Mouse (Mus musculus): ENCODE data around the gene BC048562. TPM values are rescaled to one million over a fixed set of nuclear protein-coding genes. Genes with fewer than 3 reads are reported as not detected.

BC048562 gene
- total RNA-seq, 4 experiments from 2014 or later, result not detected

DNA sequence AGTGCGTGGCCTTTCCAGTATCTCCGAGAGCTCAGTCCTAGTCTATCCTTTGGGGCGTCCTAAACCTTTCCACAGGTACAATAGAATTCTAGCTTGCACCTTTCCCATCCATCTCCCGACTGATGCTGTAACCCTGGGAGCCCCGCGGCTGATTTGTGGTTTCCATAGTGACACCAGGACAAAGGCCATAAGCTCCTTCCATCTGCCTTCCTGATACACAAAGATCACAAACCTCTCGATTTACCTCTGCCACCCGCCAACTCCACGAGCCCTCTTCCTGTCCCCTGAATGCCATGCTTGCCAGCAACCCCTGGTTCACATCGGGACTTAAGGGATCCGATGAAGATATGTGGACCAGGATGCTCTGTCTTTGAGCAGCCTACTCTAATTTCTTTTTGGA lies 43.0 kb downstream of the BC048562 start:
- DNase-seq (ENCODE audit: low spot score in 2 of 2), result no peak

DNA sequence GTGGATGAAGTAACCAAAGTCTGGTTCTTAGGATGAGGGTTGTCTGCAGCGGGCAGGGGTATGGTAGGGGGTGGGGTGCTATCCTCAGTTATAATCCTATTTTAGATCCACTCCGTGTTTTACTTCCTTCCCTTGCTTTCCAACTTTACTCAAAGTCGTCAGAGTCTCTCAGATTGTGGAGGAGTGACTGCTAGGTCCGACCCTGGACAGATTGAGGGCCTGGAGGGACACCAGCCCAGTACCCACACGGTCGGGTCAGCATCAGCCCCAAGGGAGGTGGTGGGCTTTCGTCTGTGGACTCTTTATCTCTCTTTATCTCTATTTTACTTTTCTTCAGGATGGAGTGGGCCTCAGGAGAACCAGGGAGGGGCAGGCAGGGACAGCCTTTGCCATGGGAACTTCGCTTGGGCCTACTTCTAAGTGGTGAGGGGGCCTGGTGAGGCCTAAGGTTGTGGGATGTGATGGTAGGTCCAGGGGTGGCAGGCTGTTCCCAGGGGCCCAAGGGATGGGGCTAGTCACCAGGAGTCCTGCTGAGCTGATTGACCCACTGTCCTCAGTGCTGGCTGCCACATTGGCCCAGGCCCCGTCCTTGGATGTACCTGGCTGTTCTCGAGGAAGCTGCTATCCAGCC lies 43.6 kb downstream of the BC048562 start, which contains the start of gene Lamb2:
Gene Lamb2, plus strand, starts transcription at position 16 of the 631 bp plus-strand sequence.
- DNase-seq (ENCODE audit: low spot score in 2 of 2), result peak in 1 of 2 experiments; percentile 37

DNA sequence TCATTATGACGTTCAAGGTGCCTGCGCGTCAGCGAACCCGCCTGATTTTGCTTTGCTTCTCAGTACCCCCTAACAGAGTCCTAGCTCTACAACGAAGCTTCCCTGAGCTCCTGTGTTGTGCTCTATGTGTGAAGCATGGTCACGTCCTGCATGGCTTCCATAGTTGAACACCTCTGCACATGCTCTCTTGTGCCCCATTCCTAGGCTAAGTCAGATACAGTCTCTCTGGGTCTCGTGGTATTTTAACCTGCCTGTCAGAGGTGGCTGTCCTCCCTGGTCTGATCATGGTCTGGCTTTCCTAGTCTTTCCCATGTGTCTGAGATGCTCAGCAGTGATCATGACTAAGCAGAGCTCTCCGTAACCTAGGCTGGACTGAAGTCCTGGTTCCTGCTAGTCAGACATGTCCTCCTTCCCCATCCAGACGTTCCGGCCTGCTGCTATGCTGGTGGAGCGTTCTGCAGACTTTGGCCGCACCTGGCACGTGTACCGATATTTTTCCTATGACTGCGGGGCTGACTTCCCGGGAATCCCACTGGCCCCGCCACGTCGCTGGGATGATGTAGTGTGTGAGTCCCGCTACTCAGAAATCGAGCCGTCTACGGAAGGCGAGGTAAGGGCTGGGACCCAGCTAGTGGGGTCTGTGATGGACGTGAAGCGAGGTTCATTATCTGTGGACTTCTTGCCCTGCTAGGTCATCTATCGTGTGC lies 44.7 kb downstream of the BC048562 start:
- DNase-seq (ENCODE audit: low spot score in 2 of 2), result no peak

DNA sequence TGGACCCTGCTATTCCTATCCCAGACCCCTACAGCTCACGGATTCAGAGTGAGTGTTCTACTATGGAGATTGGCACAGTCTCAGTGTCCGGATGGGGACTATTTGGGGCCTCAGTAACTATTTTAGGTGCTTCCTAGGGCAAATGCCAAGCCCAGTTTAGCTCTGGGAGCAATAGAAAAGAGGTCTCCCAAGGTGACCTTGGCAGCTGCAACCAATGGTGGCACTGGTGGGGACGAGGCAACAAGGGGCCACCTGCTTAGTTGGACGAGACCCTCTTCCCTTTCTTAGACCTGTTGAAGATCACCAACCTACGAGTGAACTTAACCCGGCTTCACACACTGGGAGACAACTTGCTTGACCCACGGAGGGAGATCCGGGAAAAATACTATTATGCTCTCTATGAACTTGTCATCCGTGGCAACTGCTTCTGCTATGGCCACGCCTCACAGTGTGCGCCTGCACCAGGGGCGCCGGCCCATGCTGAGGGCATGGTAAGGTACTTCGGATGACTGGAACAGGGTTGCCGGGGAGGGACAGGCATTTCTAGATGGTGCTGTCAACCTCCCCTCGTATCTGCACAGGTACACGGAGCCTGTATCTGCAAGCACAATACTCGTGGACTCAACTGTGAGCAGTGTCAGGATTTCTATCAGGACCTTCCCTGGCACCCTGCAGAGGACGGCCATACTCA lies 45.4 kb downstream of the BC048562 start:
- no peak for DNase-seq (ENCODE audit: low spot score in 2 of 2)

DNA sequence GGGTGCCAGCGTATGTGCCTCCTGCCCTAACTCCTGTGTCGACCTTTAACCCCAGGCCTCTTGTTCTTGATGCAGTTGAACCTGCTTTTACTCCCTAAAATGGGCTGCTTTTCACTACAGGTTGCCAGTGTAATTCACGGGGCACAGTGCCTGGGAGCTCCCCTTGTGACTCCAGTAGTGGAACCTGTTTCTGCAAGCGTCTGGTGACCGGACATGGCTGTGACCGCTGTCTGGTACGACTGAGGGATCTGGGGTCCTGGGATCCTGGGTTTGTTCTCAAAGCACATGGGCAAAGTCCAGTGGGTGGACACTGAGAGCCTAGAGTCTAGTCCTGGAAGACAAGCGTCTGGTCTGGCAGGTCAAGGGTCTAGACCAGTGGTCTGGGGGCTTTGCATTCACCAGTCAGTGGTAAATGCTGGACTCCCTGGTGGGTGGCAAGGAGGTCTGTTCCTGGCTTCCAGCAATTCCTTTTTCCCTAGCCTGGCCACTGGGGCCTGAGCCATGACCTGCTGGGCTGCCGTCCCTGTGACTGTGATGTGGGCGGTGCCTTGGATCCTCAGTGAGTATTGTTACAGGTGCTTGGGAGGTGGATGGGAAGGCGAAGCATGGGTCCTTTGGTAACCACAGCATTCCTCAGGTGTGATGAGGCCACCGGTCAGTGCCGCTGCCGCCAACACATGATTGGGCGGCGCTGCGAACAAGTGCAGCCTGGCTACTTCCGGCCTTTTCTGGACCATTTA lies 46.9 kb downstream of the BC048562 start:
- no peak for DNase-seq (ENCODE audit: low spot score in 2 of 2)

DNA sequence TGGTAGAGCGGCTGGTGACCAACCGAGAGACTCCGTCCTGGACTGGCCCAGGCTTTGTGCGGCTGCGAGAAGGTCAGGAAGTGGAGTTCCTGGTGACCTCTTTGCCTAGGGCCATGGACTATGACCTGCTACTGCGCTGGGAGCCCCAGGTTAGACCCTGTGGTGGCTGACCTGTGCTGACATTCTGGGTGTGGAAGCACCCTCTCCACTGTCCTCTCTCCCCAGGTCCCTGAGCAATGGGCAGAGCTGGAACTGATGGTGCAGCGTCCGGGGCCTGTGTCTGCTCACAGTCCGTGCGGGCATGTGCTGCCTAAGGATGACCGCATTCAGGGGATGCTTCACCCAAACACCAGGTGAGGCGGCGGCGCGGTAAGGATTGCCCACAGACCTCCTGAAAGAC lies 47.7 kb downstream of the BC048562 start:
- DNase-seq (ENCODE audit: low spot score in 2 of 2), result no peak

DNA sequence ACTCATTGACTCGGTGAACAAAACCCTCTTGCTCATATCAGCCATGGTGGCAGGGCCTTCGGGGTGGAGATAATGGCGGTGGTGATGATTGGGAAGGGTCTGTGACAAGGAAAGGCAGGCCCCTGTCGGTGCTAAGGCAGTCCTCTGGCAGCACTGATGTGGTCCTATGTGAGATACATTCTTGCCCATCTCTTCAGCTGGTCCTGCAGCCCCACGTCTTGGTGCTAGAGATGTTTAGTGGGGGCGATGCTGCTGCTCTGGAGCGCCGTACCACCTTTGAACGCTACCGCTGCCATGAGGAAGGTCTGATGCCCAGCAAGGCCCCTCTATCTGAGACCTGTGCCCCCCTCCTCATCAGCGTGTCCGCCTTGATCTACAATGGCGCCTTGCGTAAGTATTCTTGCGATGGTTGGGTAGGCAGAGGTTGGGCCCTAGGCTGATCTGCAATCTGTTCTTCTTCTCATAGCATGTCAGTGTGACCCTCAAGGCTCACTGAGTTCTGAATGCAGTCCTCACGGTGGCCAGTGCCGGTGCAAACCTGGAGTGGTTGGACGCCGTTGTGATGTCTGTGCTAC lies 49.1 kb downstream of the BC048562 start:
- no peak for DNase-seq (ENCODE audit: low spot score in 2 of 2)

DNA sequence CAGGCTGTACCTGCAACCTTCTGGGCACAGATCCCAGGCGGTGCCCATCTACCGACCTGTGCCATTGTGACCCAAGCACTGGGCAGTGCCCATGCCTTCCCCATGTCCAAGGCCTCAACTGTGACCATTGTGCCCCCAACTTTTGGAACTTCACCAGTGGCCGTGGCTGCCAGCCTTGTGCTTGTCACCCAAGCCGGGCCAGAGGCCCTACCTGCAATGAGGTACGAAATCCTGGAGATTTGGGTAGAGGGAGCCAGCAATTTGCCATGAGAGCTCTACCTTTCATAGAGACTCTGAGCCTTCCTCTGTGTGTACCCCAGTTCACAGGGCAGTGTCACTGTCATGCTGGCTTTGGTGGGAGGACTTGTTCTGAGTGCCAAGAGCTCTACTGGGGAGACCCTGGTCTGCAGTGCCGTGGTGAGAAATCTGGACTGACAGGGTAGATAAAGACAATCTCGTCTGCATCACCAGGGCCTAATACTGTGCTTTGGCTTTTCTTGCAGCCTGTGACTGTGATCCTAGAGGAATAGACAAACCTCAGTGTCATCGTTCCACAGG lies 50.8 kb downstream of the BC048562 start:
- no peak for DNase-seq (ENCODE audit: low spot score in 2 of 2)

DNA sequence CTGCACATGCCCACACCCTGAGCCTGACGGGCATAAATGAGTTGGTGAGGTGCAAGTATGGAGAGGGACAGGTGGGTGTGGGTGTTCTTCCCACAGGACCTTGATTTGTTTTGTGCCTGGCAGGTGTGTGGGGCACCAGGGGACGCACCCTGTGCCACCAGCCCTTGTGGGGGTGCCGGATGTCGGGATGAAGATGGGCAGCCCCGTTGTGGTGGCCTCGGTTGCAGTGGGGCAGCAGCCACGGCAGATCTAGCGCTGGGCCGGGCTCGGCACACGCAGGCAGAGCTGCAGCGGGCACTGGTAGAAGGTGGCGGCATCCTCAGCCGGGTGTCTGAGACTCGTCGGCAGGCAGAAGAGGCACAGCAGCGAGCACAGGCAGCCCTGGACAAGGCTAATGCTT lies 52.1 kb downstream of the BC048562 start:
- DNase-seq (ENCODE audit: low spot score in 2 of 2), result no peak

DNA sequence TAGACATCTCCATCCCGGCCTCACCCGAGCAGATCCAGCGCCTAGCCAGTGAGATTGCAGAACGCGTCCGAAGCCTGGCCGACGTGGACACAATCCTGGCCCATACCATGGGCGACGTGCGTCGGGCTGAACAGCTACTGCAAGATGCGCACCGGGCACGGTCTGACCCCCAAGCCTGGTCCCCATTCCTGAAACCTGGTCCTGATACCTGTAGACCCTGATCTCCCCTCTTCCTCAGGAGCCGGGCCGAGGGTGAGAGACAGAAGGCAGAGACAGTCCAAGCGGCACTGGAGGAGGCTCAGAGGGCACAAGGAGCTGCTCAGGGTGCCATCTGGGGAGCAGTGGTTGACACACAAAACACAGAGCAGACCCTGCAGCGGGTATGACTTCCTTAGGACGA lies 52.9 kb downstream of the BC048562 start:
- DNase-seq (ENCODE audit: low spot score in 2 of 2), result no peak

DNA sequence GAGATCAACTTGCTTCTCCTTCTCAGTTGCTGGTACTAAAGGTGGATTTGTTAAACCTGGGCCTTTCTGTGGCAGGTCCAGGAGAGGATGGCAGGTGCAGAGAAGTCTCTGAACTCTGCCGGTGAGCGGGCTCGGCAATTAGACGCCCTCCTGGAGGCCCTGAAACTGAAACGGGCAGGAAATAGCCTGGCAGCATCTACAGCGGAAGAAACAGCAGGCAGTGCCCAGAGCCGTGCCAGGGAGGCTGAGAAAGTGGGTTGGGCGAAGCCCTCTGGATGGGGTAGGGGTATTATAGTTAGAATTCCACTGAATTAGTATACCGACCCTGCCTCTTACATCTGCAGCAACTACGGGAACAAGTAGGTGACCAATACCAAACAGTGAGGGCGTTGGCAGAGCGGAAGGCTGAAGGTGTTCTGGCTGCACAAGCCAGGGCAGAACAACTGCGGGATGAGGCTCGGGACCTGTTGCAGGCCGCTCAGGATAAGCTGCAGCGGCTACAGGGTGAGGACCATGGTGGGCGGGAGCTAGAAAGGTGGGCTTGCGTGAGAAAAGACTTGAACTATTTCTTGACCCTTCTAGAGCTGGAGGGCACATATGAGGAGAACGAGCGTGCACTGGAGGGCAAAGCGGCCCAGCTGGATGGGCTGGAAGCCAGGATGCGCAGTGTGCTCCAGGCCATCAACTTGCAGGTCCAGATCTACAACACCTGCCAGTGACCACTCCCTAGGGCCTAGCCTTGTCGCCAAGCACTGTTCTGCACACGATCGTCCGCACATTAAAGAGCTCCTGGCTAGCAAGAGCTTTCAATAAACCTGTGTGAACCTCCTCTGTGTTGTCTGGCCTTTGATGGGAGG lies 53.6 kb downstream of the BC048562 start:
- DNase-seq (ENCODE audit: low spot score in 2 of 2), result no peak

DNA sequence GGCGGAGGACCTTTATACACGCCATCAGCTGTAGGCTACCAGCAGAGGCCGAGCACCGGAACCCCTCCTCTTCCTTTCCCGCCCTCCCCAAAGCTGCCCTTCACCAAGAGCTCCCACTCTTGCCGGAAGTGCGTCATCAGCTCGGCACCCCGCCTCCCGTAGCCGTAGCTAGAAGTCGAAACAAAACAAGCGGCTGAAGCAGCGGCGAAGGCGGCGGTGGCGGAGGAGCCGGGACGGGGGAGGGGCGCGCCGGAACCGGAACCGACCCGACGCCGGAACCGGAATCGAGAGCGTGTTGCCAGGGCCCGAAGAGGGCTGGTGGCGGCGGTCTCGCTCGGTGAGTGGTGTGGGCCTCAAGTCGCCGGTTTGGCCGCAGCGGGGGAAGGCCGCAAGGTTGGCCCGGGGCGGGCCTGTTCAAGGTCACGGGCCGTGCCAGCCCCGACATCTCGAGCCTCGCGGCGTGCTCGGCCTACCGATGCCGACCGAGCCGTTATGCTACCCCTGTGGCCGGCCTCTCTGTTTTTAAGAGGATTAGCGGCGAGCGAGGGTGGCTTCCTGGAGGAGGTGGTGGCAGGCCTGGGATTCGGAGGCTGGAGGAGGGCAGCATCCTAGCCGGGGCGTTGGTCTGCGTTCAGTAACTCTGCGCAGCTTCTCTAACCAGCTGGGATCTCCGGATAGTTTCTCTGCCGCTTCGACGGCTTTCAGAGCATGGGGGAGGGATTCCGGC lies 54.4 kb downstream of the BC048562 start, which contains the start of gene Usp19:
Gene Usp19, plus strand, starts transcription at position 44 of the 727 bp plus-strand sequence.
- DNase-seq (ENCODE audit: low spot score in 2 of 2), result peak; percentile 91 to 95

DNA sequence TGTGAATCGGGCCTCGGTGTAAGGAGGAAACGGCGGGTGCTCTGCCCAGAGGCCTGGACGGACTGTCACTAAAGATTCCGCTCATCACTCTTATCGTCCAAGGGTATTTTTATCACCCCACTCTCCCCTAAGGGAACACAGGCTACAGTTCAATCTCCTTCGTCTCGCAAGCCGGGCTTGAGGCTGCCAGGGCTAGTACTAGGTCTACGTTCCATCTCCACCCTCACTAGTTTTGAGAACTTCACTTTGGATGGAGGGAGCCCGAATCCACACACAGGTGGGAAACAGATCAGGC lies 55.0 kb downstream of the BC048562 start:
- DNase-seq (ENCODE audit: low spot score in 2 of 2), result no peak

DNA sequence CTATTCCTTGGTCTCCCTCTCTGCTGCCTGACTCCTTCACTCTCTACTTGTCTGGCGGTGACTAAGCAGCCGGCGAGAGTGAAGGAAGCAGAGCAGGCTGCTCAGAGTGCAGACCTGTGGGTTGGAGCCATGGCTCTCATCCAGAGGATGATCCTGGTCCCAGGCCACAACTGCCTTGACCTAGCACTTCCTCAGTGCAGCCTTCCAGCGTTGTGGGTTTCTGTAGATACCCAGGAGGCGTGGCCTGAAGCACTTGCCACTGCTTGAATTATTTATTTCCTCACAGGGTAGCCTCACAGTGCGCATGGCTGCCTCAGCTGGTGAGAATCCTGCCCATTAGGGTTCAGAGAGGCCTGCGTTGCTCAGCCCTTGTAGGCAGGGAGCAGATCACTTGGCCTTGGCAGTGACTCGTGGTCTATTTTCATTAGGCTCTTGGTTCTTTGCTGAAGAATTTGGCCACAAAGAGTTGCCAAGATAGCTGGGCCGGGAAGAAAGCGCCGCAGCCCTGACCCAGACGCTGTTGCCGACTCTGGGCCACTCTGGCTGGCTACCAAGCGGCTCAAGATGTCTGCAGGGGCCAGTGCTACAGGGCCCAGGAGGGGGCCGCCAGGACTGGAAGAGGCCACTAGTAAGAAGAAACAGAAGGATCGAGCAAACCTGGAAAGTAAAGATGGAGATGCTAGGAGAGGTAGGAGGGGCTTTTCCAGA lies 55.9 kb downstream of the BC048562 start:
- peak; percentile 28 to 46 for DNase-seq (ENCODE audit: low spot score in 2 of 2)

DNA sequence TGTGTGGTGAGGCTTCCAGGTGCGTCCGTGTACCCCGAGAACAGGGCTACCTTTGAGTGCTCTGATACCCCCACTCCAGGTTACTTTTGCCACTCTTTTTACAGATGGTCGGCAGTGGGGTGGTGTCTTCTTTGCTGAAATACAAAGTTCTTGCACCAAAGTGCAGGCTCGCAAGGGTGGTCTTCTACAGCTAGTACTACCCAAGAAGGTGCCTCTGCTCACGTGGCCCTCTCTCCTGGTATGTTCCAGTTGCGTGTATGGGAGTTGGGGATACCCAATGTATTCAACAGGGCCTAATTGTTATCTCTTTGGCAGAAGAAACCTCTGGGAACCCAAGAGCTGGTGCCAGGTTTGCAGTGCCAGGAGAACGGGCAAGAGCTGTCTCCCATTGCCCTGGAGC lies 57.0 kb downstream of the BC048562 start:
- no peak for DNase-seq (ENCODE audit: low spot score in 2 of 2)

DNA sequence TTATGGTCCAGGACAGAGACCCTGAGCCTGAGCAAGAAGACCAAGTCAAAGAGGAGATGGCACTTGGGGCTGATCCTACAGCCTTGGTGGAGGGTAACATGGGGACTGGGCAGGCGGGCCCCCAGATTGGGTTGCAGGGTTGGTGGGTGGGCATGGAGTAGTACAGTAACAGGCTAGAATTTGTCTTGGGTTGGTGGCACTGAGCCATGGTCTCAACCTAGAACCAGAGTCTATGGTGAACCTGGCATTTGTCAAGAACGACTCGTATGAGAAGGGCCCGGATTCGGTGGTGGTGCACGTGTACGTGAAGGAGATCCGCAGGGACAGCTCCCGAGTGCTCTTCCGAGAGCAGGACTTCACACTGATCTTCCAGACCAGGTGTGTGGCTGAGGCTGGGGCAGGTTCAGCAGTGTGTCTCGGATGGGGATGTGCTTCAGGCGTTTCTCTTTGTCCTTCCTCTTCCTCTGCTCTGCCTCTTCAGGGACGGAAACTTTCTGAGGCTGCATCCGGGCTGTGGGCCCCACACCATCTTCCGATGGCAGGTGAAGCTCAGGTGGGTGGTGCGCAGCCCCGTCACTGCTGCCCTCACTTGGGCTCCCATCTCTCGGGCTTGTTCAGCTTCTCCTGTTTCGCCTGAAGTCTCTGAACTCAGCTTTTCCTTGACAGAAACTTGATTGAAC lies 58.0 kb downstream of the BC048562 start:
- DNase-seq (ENCODE audit: low spot score in 2 of 2), result no peak

DNA sequence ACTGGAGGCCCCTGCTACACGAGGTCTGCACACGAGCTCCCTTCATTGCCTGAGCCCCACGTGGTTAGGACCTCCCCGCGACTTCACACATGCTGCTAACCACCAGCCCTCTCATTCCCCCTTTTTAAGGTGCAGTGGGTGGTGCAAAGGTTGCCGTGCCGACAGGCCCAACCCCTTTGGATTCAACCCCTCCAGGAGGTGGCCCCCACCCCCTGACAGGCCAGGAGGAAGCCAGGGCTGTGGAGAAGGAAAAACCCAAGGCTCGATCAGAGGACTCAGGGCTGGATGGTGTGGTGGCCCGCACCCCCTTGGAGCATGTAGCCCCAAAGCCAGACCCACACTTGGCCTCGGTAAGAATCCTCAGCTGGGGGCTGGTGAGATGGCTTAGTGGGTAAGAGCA lies 58.6 kb downstream of the BC048562 start:
- DNase-seq (ENCODE audit: low spot score in 2 of 2), result no peak

All from gastrocnemius, adult 8-10 months (tissue).